Mouse (Mus musculus): ENCODE results near the gene Bicral.

DNA sequence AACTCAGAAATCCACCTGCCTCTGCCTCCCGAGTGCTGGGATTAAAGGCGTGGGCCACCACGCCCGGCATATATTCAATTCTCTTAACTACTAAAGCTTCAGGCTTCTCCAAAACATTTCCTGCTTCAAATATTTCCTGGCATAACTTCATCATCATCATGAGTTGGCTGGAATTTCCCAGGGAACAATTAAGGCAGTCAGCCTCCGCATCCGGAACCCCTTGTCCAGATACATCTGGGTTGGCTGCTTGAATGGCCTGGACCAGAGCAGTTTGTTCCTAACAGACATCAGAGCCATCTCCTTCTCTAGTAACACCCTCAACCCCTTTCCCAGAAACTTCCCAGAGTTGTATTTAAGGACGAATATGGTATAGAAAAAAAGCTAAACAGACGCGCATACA is 37.1 kb upstream of the Bicral start:
- TF ChIP-seq CTCF (conservative IDR thresholded peaks at IDR 0.05 in 1 of 2, IDR thresholded peaks at IDR 0.05 in 1 of 2; ENCODE audit: low read depth in 2 of 2, low read length in 2 of 2) (no peak), EP300 (IDR thresholded peaks at IDR 0.05; ENCODE audit: low read length) (no peak), JUND (conservative IDR thresholded peaks at IDR 0.05; ENCODE audit: low read depth, low read length) (no peak), MAFK (IDR thresholded peaks at IDR 0.05; ENCODE audit: insufficient replicate concordance, low read length) (no peak), POLR2AphosphoS2 (IDR thresholded peaks at IDR 0.05; ENCODE audit: low read depth, low read length) (no peak)
